Mouse (Mus musculus) stomach, embryonic 14.5 days (tissue): ENCODE results near the gene Lclat1. TPM values are rescaled to one million over a fixed set of nuclear protein-coding genes. Genes with fewer than 3 reads are reported as not detected.
A peak's percentile ranks its signal among the peaks of the same experiment; 100 is the strongest.

Source experiments
- ATAC-seq: fragments of 200-750 bp; cut with Nextera tagmentation; 2 replicates; pipeline ENCODE4 v1.8.0; 2017; ENCODE audit warnings: low read depth, moderate TSS enrichment; ENCODE audit not compliant: insufficient number of reproducible peaks, insufficient read depth, low FRiP score
- H3K27ac ChIP-seq: fragments of 300-500 bp; sonication (generic); 2 replicates; pipeline ENCODE4 v1.5.1; 2014; ENCODE audit warnings: mild to moderate bottlenecking, low read length, moderate library complexity, mixed read lengths
- H3K27me3 ChIP-seq: fragments of 300-500 bp; sonication (generic); 2 replicates; pipeline ENCODE4 v1.6.1; 2014; ENCODE audit warnings: low read length, control low read depth, mixed read lengths; ENCODE audit not compliant: control insufficient read depth, insufficient read depth
- H3K36me3 ChIP-seq: fragments of 300-500 bp; sonication (generic); 2 replicates; pipeline ENCODE4 v1.6.1; 2014; ENCODE audit warnings: mild to moderate bottlenecking, control low read depth, low read length, moderate library complexity, mixed read lengths; ENCODE audit not compliant: control insufficient read depth, insufficient read depth
- H3K4me1 ChIP-seq: fragments of 300-500 bp; sonication (generic); 2 replicates; pipeline ENCODE4 v1.6.1; 2014; ENCODE audit warnings: low read length, control low read depth, mixed read lengths; ENCODE audit not compliant: control insufficient read depth, insufficient read depth
- H3K4me2 ChIP-seq: fragments of 300-500 bp; sonication (generic); replicated peaks from 2 replicates; pipeline ENCODE4 v1.6.1; 2014; ENCODE audit warnings: low read depth, low read length, control low read depth
- H3K4me3 ChIP-seq: fragments of 300-500 bp; sonication (generic); 2 replicates; pipeline ENCODE4 v1.5.1; 2014; ENCODE audit warnings: low read depth, low read length, control low read depth
- H3K9ac ChIP-seq: fragments of 300-500 bp; sonication (generic); replicated peaks from 2 replicates; pipeline ENCODE4 v1.6.1; 2014; ENCODE audit warnings: low read depth, mild to moderate bottlenecking, control low read depth, low read length, moderate library complexity, mixed read lengths
- H3K9me3 ChIP-seq: fragments of 300-500 bp; sonication (generic); 2 replicates; pipeline ENCODE4 v1.6.1; 2016; ENCODE audit warnings: low read depth, low read length, control low read depth; ENCODE audit not compliant: control insufficient read depth
- WGBS: fragments of 180-500 bp; shearing (Covaris S2); extraction: QIAGEN DNeasy Blood & Tissue Kit; methylation state at CpG from one replicate; pipeline ENCODE4 v1.1.7; 2014; 5-methylcytosine and 5-hydroxymethylcytosine counted together
- polyA plus RNA-seq: library from polyadenylated mRNA; unstranded; fragments of >200 nt; fragmentation: Nextera tagmentation; extraction: Ambion mirVana; gene quantifications from 2 replicates; pipeline ENCODE4 v1.2.1, GENCODE M21; 2014

The Lclat1 gene
- polyA plus RNA-seq, 1 experiment from 2014 or later: 20.0 TPM

GRCm38 (mm10) chr17:73067423-73067822, 40.4 kb upstream of the Lclat1 start:
- Histone ChIP-seq H3K9me3 (no peaks in the 10 kb centered on the region), H3K4me2 (no peak overlapping the region; the same call in 1 of the 2 replicates), H3K27ac (peak overlapping the region; percentile 84; the same call in 1 of the 2 replicates), H3K36me3 (no peaks in the 10 kb centered on the region), H3K4me3 (no peak overlapping the region), H3K9ac (no peak overlapping the region), H3K27me3 (no peaks in the 10 kb centered on the region), H3K4me1 (peaks cover 25% of the 10 kb centered on the region)
- WGBS: 16% methylated on average over 11 of the region's 11 CpGs
- ATAC-seq: peak; percentile 10; the same call in 1 of the 2 replicates

- Histone ChIP-seq H3K9ac (no peak overlapping the region), H3K4me3 (no peak overlapping the region), H3K9me3 (no peaks in the 10 kb centered on the region), H3K27me3 (no peaks in the 10 kb centered on the region), H3K36me3 (no peaks in the 10 kb centered on the region), H3K4me1 (peaks cover 28% of the 10 kb centered on the region), H3K27ac (peak overlapping the region; percentile 84), H3K4me2 (no peak overlapping the region)
- 62% methylated on average over 10 of the region's 10 CpGs for WGBS
- ATAC-seq: no peak
These were observed 39.3 kb upstream of the Lclat1 start for GRCm38 (mm10) chr17:73068321-73068992.

DNA sequence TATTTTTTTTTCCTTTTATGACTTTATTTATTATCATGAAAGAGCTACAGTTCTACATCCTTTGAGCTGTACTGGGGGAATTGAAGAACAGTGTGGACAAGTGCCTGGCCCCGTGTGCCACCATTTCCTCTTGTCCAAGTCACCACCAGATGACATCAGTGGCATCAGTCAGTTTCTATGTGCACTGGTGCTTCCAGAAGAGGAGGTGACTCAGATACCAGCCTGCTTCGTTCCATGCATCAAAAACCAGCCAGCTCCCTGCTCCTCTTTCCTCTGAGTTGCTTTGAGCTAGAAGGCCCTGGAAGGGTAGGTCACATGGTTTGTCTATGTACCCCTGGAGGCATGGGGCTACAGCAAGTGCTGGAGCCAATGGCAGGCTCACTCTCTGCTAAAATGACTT, 37.3 kb upstream of the Lclat1 start:
- Histone ChIP-seq H3K27ac (peak overlapping the region; percentile 2; the same call in 1 of the 2 replicates), H3K9me3 (no peaks in the 10 kb centered on the region), H3K4me2 (no peak overlapping the region), H3K27me3 (no peaks in the 10 kb centered on the region), H3K4me3 (no peak overlapping the region), H3K36me3 (no peaks in the 10 kb centered on the region), H3K9ac (no peak overlapping the region), H3K4me1 (peaks cover 28% of the 10 kb centered on the region)
- WGBS: 79% methylated on average over 2 of the region's 2 CpGs
- ATAC-seq: no peak

DNA sequence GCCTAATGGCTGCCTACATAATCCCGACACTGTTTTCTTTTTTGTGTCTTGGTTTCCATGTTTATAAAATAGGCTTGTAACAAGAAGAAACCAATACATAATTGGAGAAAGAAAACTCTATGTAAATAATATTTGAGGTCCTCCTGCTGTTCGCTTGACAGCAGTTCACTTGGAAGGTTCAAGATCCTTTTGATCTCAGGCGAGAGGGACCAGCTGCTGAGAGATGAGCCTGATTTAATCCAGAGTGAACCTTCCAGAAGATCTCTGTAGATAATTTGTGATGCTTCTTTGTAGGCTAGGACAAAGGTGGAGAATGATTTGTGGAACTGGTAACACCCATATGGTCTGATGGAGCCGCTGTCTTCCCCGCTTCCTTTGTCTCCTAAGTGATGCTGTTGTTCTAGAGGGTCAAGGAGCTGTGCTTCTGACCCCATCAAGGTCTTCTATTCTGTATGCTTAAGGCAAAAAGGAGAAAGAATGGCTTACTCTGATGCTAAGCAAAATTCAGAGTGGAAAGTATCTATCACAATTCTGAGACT, 36.0 kb upstream of the Lclat1 start:
- no peaks in the 10 kb centered on the region for H3K9me3 ChIP-seq
- H3K9ac ChIP-seq: no peak overlapping the region
- peak overlapping the region; percentile 79 for H3K27ac ChIP-seq
- H3K4me2 ChIP-seq: no peak overlapping the region
- no peak overlapping the region for H3K4me3 ChIP-seq
- 38% methylated on average over 5 of the region's 5 CpGs for WGBS
- no peaks in the 10 kb centered on the region for H3K36me3 ChIP-seq
- H3K27me3 ChIP-seq: no peaks in the 10 kb centered on the region
- H3K4me1 ChIP-seq: peaks cover 28% of the 10 kb centered on the region
- no peak for ATAC-seq

GRCm38 (mm10) chr17:73072286-73072685, 35.5 kb upstream of the Lclat1 start:
- no peaks in the 10 kb centered on the region for H3K9me3 ChIP-seq
- H3K27ac ChIP-seq: peak overlapping the region; percentile 79
- peak; percentile 87 for ATAC-seq
- H3K4me2 ChIP-seq: no peak overlapping the region
- H3K4me3 ChIP-seq: no peak overlapping the region
- no peaks in the 10 kb centered on the region for H3K36me3 ChIP-seq
- no peak overlapping the region for H3K9ac ChIP-seq
- peaks cover 25% of the 10 kb centered on the region for H3K4me1 ChIP-seq
- H3K27me3 ChIP-seq: no peaks in the 10 kb centered on the region
- WGBS: 24% methylated on average over 8 of the region's 8 CpGs

- no peak overlapping the region for H3K4me2 ChIP-seq
- no peak overlapping the region for H3K27ac ChIP-seq
- WGBS: 74% methylated on average over 3 of the region's 3 CpGs
- no peak overlapping the region for H3K9ac ChIP-seq
- peaks cover 10% of the 10 kb centered on the region; the same call in 1 of the 2 replicates for H3K4me1 ChIP-seq
- H3K9me3 ChIP-seq: no peaks in the 10 kb centered on the region
- ATAC-seq: no peak
- no peaks in the 10 kb centered on the region for H3K36me3 ChIP-seq
- H3K4me3 ChIP-seq: no peak overlapping the region
- H3K27me3 ChIP-seq: no peaks in the 10 kb centered on the region
These were observed 33.2 kb upstream of the Lclat1 start for GRCm38 (mm10) chr17:73074631-73075030.

DNA sequence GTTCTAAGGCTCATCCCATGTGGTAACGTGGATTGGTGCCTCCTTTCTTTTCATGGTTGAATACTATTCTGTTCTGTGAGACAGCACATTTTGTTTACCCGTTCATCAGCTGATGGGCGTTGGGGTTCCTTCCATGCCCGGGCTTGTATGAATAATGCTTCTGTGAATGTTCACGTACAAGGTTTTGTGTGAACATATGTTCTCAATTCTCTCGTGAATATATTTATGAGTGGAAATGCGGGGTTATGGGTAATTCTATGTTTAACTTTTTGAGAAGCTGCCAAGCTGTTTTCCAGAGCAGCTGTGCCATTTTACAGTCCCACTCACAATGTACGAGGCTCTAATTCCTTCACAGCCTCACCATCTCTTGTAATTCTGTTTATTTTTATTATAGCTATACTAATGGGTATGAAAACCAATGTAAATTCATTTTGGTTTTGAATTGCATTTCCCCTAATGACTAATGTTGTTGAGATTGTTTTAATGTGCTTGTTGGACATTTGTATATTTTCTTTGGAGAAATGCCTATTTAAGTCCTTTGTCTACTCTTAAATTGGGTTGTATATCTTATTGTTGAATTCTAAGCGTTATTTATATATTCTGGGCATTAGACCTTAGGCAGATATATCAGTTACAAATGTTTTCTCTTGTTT, 32.4 kb upstream of the Lclat1 start:
- no peak overlapping the region for H3K27ac ChIP-seq
- no peak overlapping the region for H3K9ac ChIP-seq
- H3K4me2 ChIP-seq: no peak overlapping the region
- H3K36me3 ChIP-seq: no peaks in the 10 kb centered on the region
- no peaks in the 10 kb centered on the region for H3K27me3 ChIP-seq
- no peak overlapping the region for H3K4me3 ChIP-seq
- 40% methylated on average over 9 of the region's 9 CpGs for WGBS
- ATAC-seq: no peak
- no peaks in the 10 kb centered on the region for H3K9me3 ChIP-seq
- peaks cover 10% of the 10 kb centered on the region; the same call in 1 of the 2 replicates for H3K4me1 ChIP-seq

- Histone ChIP-seq H3K4me2 (no peak overlapping the region), H3K4me3 (no peak overlapping the region), H3K36me3 (no peaks in the 10 kb centered on the region), H3K27ac (no peak overlapping the region), H3K27me3 (no peaks in the 10 kb centered on the region), H3K9me3 (no peaks in the 10 kb centered on the region), H3K9ac (no peak overlapping the region), H3K4me1 (peaks cover 6% of the 10 kb centered on the region; the same call in 1 of the 2 replicates)
- ATAC-seq: no peak
- WGBS: 82% methylated on average over 3 of the region's 3 CpGs
These were observed 30.1 kb upstream of the Lclat1 start for GRCm38 (mm10) chr17:73077638-73078037.
